Mouse (Mus musculus): ENCODE data around the gene Lrfn4.

Gene Lrfn4

GRCm38 (mm10) chr19:4615151-4616093 lies at the start of gene Lrfn4:
Lrfn4 (minus strand) TSS chr19:4615667.
- DNase-seq (ENCODE audit: extremely low spot score, low spot score), result peak; percentile 91

GRCm38 (mm10) chr19:4658156-4658555 lies 42.7 kb upstream of the Lrfn4 start:
- no peak for DNase-seq (ENCODE audit: extremely low spot score, low spot score)

GRCm38 (mm10) chr19:4646917-4647492 lies 31.5 kb upstream of the Lrfn4 start:
- DNase-seq (ENCODE audit: extremely low spot score, low spot score), result no peak

GRCm38 (mm10) chr19:4644271-4644670 lies 28.8 kb upstream of the Lrfn4 start:
- DNase-seq (ENCODE audit: extremely low spot score, low spot score), result peak; percentile 41

GRCm38 (mm10) chr19:4635986-4636385 lies 20.5 kb upstream of the Lrfn4 start:
- DNase-seq (ENCODE audit: extremely low spot score, low spot score), result no peak

- peak; percentile 70 for DNase-seq (ENCODE audit: extremely low spot score, low spot score)
Measured at GRCm38 (mm10) chr19:4628819-4629218, 13.4 kb upstream of the Lrfn4 start.

- DNase-seq (ENCODE audit: extremely low spot score, low spot score), result no peak
Measured at GRCm38 (mm10) chr19:4625829-4626535, 10.5 kb upstream of the Lrfn4 start.

GRCm38 (mm10) chr19:4625179-4625828 lies 9.8 kb upstream of the Lrfn4 start, which contains the start of gene Rce1:
Rce1 (minus strand) TSS chr19:4625641.
- peak; percentile 93 for DNase-seq (ENCODE audit: extremely low spot score, low spot score)

- DNase-seq (ENCODE audit: extremely low spot score, low spot score), result no peak
Measured at GRCm38 (mm10) chr19:4624406-4625178, 9.1 kb upstream of the Lrfn4 start.

- no peak for DNase-seq (ENCODE audit: extremely low spot score, low spot score)
Measured at GRCm38 (mm10) chr19:4624006-4624405, 8.5 kb upstream of the Lrfn4 start.

GRCm38 (mm10) chr19:4623419-4623818 lies 8.0 kb upstream of the Lrfn4 start:
- no peak for DNase-seq (ENCODE audit: extremely low spot score, low spot score)

- DNase-seq (ENCODE audit: extremely low spot score, low spot score), result no peak
Measured at GRCm38 (mm10) chr19:4622780-4623179, 7.3 kb upstream of the Lrfn4 start.

- no peak for DNase-seq (ENCODE audit: extremely low spot score, low spot score)
Measured at GRCm38 (mm10) chr19:4620721-4621120, 5.3 kb upstream of the Lrfn4 start.

- no peak for DNase-seq (ENCODE audit: extremely low spot score, low spot score)
Measured at GRCm38 (mm10) chr19:4619461-4619860, 4.0 kb upstream of the Lrfn4 start.

GRCm38 (mm10) chr19:4618183-4618582 lies 2.7 kb upstream of the Lrfn4 start:
- DNase-seq (ENCODE audit: extremely low spot score, low spot score), result peak; percentile 31

- DNase-seq (ENCODE audit: extremely low spot score, low spot score), result no peak
Measured at GRCm38 (mm10) chr19:4616546-4616945, 1.1 kb upstream of the Lrfn4 start.

- peak; percentile 54 for DNase-seq (ENCODE audit: extremely low spot score, low spot score)
Measured at GRCm38 (mm10) chr19:4614305-4615150, 939 bp downstream of the Lrfn4 start.

- no peak for DNase-seq (ENCODE audit: extremely low spot score, low spot score)
Measured at GRCm38 (mm10) chr19:4613464-4614304, 1.8 kb downstream of the Lrfn4 start.
